Mouse (Mus musculus): ENCODE measurements around the gene Slc25a16. TPM values are rescaled to one million over a fixed set of nuclear protein-coding genes. Genes with fewer than 3 reads are reported as not detected.

Gene Slc25a16
- polyA plus RNA-seq, 1 experiment from 2014 or later, result 17.9 TPM

GRCm38 (mm10) chr10:62990636-62991035 lies 70.2 kb downstream of the Slc25a16 start:
- Histone ChIP-seq H3K27me3 (ENCODE audit: control insufficient read depth, insufficient read depth, low read length) (no peaks in the 10 kb centered on the region), H3K4me1 (ENCODE audit: control insufficient read depth, insufficient read depth, low read length) (no peaks in the 10 kb centered on the region), H3K9ac (replicated peaks; ENCODE audit: low read length) (no peak overlapping the region), H3K4me3 (replicated peaks; ENCODE audit: low read depth, low read length) (no peak overlapping the region), H3K9me3 (ENCODE audit: control insufficient read depth, low read length) (no peaks in the 10 kb centered on the region), H3K27ac (replicated peaks; ENCODE audit: low read depth, low read length) (no peak overlapping the region), H3K36me3 (ENCODE audit: control insufficient read depth, insufficient read depth, low read length) (peaks cover 88% of the 10 kb centered on the region), H3K4me2 (ENCODE audit: low read length) (no peak overlapping the region)
- 94% methylated on average over 15 of the region's 15 CpGs for WGBS
- no peak for DNase-seq
- no peak for ATAC-seq (ENCODE audit: low FRiP score, low TSS enrichment)

- Histone ChIP-seq H3K4me3 (replicated peaks; ENCODE audit: low read depth, low read length) (no peak overlapping the region), H3K4me2 (ENCODE audit: low read length) (no peak overlapping the region), H3K9ac (replicated peaks; ENCODE audit: low read length) (no peak overlapping the region), H3K27ac (replicated peaks; ENCODE audit: low read depth, low read length) (no peak overlapping the region), H3K4me1 (ENCODE audit: control insufficient read depth, insufficient read depth, low read length) (no peaks in the 10 kb centered on the region), H3K36me3 (ENCODE audit: control insufficient read depth, insufficient read depth, low read length) (peaks cover 93% of the 10 kb centered on the region), H3K27me3 (ENCODE audit: control insufficient read depth, insufficient read depth, low read length) (no peaks in the 10 kb centered on the region), H3K9me3 (ENCODE audit: control insufficient read depth, low read length) (no peaks in the 10 kb centered on the region)
- ATAC-seq (ENCODE audit: low FRiP score, low TSS enrichment) (no peak), DNase-seq (no peak)
- 84% methylated on average over 7 of the region's 9 CpGs for WGBS
These were observed 73.6 kb downstream of the Slc25a16 start for GRCm38 (mm10) chr10:62993991-62994390.

Other genes starting within 250 kb of the Slc25a16 start
- 2.7 and 2.9 TPM in 2 replicates for gene Stox1, start 194.5 kb upstream of the Slc25a16 start, polyA plus RNA-seq (2014; fragmentation: Nextera tagmentation; extraction: Ambion mirVana)
- gene Ccar1, start 128.3 kb upstream of the Slc25a16 start, polyA plus RNA-seq (2014; fragmentation: Nextera tagmentation; extraction: Ambion mirVana), result 86.9 and 116 TPM in 2 replicates
- 35.9 and 44.3 TPM in 2 replicates for gene Tet1, start 11.6 kb upstream of the Slc25a16 start, polyA plus RNA-seq (2014; fragmentation: Nextera tagmentation; extraction: Ambion mirVana)
- gene Dna2, start 26.4 kb downstream of the Slc25a16 start, polyA plus RNA-seq (2014; fragmentation: Nextera tagmentation; extraction: Ambion mirVana), result 3.2 and 5.8 TPM in 2 replicates
- gene Rufy2, start 59.6 kb downstream of the Slc25a16 start, polyA plus RNA-seq (2014; fragmentation: Nextera tagmentation; extraction: Ambion mirVana), result 59.9 and 60.3 TPM in 2 replicates
- 101 TPM in 2 replicates for gene Hnrnph3, start 103.6 kb downstream of the Slc25a16 start, polyA plus RNA-seq (2014; fragmentation: Nextera tagmentation; extraction: Ambion mirVana)
- 0.79 and 0.89 TPM in 2 replicates for gene Pbld2, start 103.7 kb downstream of the Slc25a16 start, polyA plus RNA-seq (2014; fragmentation: Nextera tagmentation; extraction: Ambion mirVana)
- 0.58 and 0.93 TPM in 2 replicates for gene Pbld1, start 139.5 kb downstream of the Slc25a16 start, polyA plus RNA-seq (2014; fragmentation: Nextera tagmentation; extraction: Ambion mirVana)
- 1.4 and 2.5 TPM in 2 replicates for gene Atoh7, start 179.0 kb downstream of the Slc25a16 start, polyA plus RNA-seq (2014; fragmentation: Nextera tagmentation; extraction: Ambion mirVana)